In genomic region chr4:151081355-151081754, GRCm38 (mm10) we compare ENCODE assay signal across 37 mouse cellular contexts. TPM values are rescaled to one million over a fixed set of nuclear protein-coding genes. Genes with fewer than 3 reads are reported as not detected.
"Had no signal": no experiment of that assay in that cellular context is flagged by ENCODE, and none has a peak within 500 bp of the region (broad histone marks: within the 10 kb centered on the region; RNA-seq: fewer than 3 reads in every experiment).

No protein-coding gene starts in this region.

- H3K4me1 ChIP-seq: hindbrain, embryonic 10.5 days; hindbrain, embryonic 12.5 days; intestine, embryonic 15.5 days; limb, embryonic 10.5 days; limb, embryonic 12.5 days; liver, embryonic 13.5 days; liver, embryonic 15.5 days had no signal

- H3K36me3 ChIP-seq: intestine, embryonic 15.5 days; liver, embryonic 13.5 days; liver, embryonic 15.5 days had no signal

- ATAC-seq: forebrain, embryonic 16.5 days; hindbrain, embryonic 16.5 days; inflammation-experienced regulatory T-cells, adult 6 months; intestine, embryonic 15.5 days; intestine, postnatal 0 days; liver, postnatal 0 days had no signal

- H3K4me2 ChIP-seq: heart, embryonic 12.5 days; hindbrain, embryonic 12.5 days; hindbrain, embryonic 14.5 days; intestine, embryonic 15.5 days; limb, embryonic 12.5 days; liver, embryonic 11.5 days; liver, embryonic 13.5 days; liver, embryonic 15.5 days had no signal

- DNase-seq: gastrocnemius, adult 2 months; gastrocnemius, postnatal 10 days; gastrocnemius, postnatal 25 days; heart, adult 18-20 months; heart, postnatal 10 days; heart, postnatal 4 days; kidney, adult 18-20 months; kidney, postnatal 4 days; liver; liver, embryonic 13.5 days; liver, postnatal 0 days had no signal

- H3K27ac ChIP-seq: gastrocnemius, adult 2 months; hindbrain, embryonic 10.5 days; hindbrain, embryonic 12.5 days; hindbrain, embryonic 14.5 days; intestine, embryonic 15.5 days; left cerebral cortex, adult 2 months; limb, embryonic 10.5 days; limb, embryonic 12.5 days; liver, embryonic 13.5 days; liver, embryonic 15.5 days had no signal

- H3K9me3 ChIP-seq: heart, embryonic 10.5 days; heart, embryonic 12.5 days; hindbrain, embryonic 10.5 days; hindbrain, embryonic 12.5 days; intestine, embryonic 15.5 days; limb, embryonic 10.5 days; limb, embryonic 12.5 days; liver, embryonic 13.5 days; liver, embryonic 15.5 days had no signal

- H3K27me3 ChIP-seq: heart, embryonic 12.5 days; hindbrain, embryonic 12.5 days; intestine, embryonic 15.5 days; limb, embryonic 12.5 days; liver, embryonic 13.5 days; liver, embryonic 15.5 days had no signal

- H3K4me3 ChIP-seq: gastrocnemius, adult 2 months; heart, embryonic 10.5 days; heart, embryonic 12.5 days; hindbrain, embryonic 10.5 days; hindbrain, embryonic 12.5 days; intestine, embryonic 15.5 days; left cerebral cortex, adult 2 months; limb, embryonic 10.5 days; limb, embryonic 12.5 days; liver, embryonic 13.5 days; liver, embryonic 15.5 days had no signal

- H3K9ac ChIP-seq: heart, embryonic 12.5 days; hindbrain, embryonic 12.5 days; hindbrain, embryonic 14.5 days; intestine, embryonic 15.5 days; limb, embryonic 12.5 days; liver, embryonic 13.5 days; liver, embryonic 15.5 days; liver, postnatal 0 days had no signal

RNA-seq across cellular contexts. Expression of gene Gm13090, which starts 8.0 kb away (rescaled TPM):
- total RNA-seq: gastrocnemius, adult 2 months; gastrocnemius, postnatal 10 days; gastrocnemius, postnatal 25 days; gastrocnemius, postnatal 4 days; granulocyte monocyte progenitor cell, adult 5-6 weeks; heart, adult 18-20 months; heart, postnatal 10 days; heart, postnatal 25 days; heart, postnatal 4 days; layer of hippocampus, adult 8-10 months; layer of hippocampus, postnatal 10 days; layer of hippocampus, postnatal 25 days; left cerebral cortex, adult 2 months; left cerebral cortex, postnatal 14 days; left cerebral cortex, postnatal 36 days had no signal
- polyA plus RNA-seq: frontal cortex, adult 2 months; heart, embryonic 10.5 days; heart, embryonic 12.5 days; heart, embryonic 14.5 days; hindbrain, embryonic 10.5 days; hindbrain, embryonic 12.5 days; hindbrain, embryonic 16.5 days; inflammation-experienced regulatory T-cells, adult 6 months; intestine, embryonic 15.5 days; intestine, postnatal 0 days; limb, embryonic 10.5 days; limb, embryonic 12.5 days; limb, embryonic 14.5 days; liver, embryonic 11.5 days; liver, embryonic 13.5 days; liver, embryonic 15.5 days; liver, postnatal 0 days had no signal
